Mouse (Mus musculus): ENCODE measurements at regions not wholly inside any gene's neighbourhood (a gene's known extent, or its start where the extent isn't known, plus 50 kb on each side); places are given as distances from the start of the nearest gene placed in this dataset.
A peak's percentile ranks its signal among the peaks of the same experiment; 100 is the strongest.

DNA sequence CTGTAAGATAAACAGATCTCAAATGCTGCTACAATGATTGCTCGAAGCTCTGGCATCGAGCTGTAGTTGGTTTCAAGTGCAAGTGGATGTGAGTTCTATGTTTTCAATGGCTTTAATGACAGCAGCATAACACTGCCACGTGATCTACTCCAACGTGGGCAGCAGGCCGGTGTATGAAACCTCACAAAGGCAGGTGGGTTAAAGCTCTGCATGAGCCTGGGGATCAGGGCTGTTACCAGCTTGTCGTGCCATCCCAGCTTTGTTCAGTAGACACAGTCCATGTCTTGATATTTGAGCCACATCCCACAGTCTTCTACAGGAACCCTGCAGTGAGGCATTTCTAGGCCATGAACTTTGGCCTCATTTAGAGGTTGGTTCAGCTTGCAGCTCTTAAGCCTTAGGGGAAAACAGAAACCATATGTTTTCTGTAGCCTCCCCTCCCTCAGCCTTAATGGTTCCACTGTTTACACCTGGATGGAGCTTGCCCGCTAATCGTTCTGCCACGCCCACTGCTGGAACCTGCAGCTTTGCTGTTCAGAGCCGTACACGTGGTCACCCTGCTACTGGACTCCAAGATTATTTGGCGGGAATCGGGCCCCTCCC, 121.8 kb upstream of the Serpine2 start:
- Histone ChIP-seq H3K27me3 (ENCODE audit: control insufficient read depth, insufficient read depth, low read length) (no peaks in the 10 kb centered on the region), H3K27ac (ENCODE audit: low read length) (no peak overlapping the region), H3K9me3 (replicated peaks; ENCODE audit: control insufficient read depth, low read length) (no peaks in the 10 kb centered on the region), H3K4me1 (ENCODE audit: control insufficient read depth, insufficient read depth, low read length) (peaks cover 2% of the 10 kb centered on the region; the same call in 1 of the 2 replicates), H3K9ac (ENCODE audit: low read length) (no peak overlapping the region), H3K4me3 (ENCODE audit: low read length) (no peak overlapping the region), H3K36me3 (ENCODE audit: control insufficient read depth, insufficient read depth) (no peaks in the 10 kb centered on the region), H3K4me2 (ENCODE audit: low read depth, low read length) (no peak overlapping the region)
- 77% methylated on average over 13 of the region's 13 CpGs for WGBS
- ATAC-seq (replicated peaks; ENCODE audit: extremely low read depth, insufficient read depth, low FRiP score) = no peak

DNA sequence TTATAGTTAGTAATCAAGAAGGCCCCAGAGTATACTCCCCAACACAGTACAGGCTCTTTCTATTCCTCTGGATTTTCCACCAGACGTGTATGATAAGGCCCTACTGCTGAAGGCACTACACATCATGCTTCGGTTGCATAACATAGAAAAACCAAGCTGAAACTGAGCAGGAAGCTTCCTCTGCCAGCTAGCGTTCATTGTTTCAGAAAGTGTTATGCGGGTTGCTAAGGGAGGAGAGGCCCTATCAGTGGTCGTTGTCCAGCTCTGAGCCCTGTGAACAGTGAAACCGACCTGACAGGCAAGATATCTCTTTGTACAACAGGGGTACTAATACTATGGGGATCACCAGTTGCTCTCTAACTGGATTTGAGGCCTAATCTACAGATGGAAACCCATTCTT, 118.9 kb upstream of the Serpine2 start:
- H3K4me1 ChIP-seq (ENCODE audit: control insufficient read depth, insufficient read depth, low read length) = peaks cover 2% of the 10 kb centered on the region; the same call in 1 of the 2 replicates
- H3K9me3 ChIP-seq (replicated peaks; ENCODE audit: control insufficient read depth, low read length) = no peaks in the 10 kb centered on the region
- H3K9ac ChIP-seq (ENCODE audit: low read length) = no peak overlapping the region
- peak; percentile 73 for ATAC-seq (replicated peaks; ENCODE audit: extremely low read depth, insufficient read depth, low FRiP score)
- no peak overlapping the region for H3K4me2 ChIP-seq (ENCODE audit: low read depth, low read length)
- H3K36me3 ChIP-seq (ENCODE audit: control insufficient read depth, insufficient read depth) = no peaks in the 10 kb centered on the region
- no peak overlapping the region for H3K4me3 ChIP-seq (ENCODE audit: low read length)
- 24% methylated on average over 6 of the region's 6 CpGs for WGBS
- peak overlapping the region; percentile 4; the same call in 1 of the 2 replicates for H3K27ac ChIP-seq (ENCODE audit: low read length)
- no peaks in the 10 kb centered on the region for H3K27me3 ChIP-seq (ENCODE audit: control insufficient read depth, insufficient read depth, low read length)

DNA sequence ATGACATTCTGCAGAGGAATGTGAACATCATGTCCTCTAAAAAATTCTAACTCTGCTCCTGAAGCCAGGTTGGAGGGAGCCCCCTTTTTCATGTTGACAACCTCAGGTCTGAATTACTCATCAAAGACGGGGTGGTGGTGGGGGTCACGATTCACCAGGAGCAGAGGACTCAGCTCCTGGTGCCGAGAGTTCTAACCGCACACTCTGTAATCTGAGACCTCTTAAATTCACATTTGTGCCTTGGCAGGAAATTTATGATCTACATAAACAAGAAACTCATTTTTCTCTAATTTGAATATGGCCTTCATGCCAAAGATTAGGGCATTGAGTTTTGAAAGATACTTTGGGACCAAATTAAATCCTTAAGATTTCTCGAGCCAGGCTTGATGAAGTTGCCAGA, 117.2 kb upstream of the Serpine2 start:
- Histone ChIP-seq H3K9ac (ENCODE audit: low read length) (no peak overlapping the region), H3K36me3 (ENCODE audit: control insufficient read depth, insufficient read depth) (no peaks in the 10 kb centered on the region), H3K4me1 (ENCODE audit: control insufficient read depth, insufficient read depth, low read length) (peaks cover 2% of the 10 kb centered on the region; the same call in 1 of the 2 replicates), H3K4me2 (ENCODE audit: low read depth, low read length) (no peak overlapping the region), H3K4me3 (ENCODE audit: low read length) (no peak overlapping the region), H3K27me3 (ENCODE audit: control insufficient read depth, insufficient read depth, low read length) (no peaks in the 10 kb centered on the region), H3K27ac (ENCODE audit: low read length) (no peak overlapping the region), H3K9me3 (replicated peaks; ENCODE audit: control insufficient read depth, low read length) (no peaks in the 10 kb centered on the region)
- ATAC-seq (replicated peaks; ENCODE audit: extremely low read depth, insufficient read depth, low FRiP score) = no peak
- WGBS = 70% methylated on average over 5 of the region's 5 CpGs

DNA sequence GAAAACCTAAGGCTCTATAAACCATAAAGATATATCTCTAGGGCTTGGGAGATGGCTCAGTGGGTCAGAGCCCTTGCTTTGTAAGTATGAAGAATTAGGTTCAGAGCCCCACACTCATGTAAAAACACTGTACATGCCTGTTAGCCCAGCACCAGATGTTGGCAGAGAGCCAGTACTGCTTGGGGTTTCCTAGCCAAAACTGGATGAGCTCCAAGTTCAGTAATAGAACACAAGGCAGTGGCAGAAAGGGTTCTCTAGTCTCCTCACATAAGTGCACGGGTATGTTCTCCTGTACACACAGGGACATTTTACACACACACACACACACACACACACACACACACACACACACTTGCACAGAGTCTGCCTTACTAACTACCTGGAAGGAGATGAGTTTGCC, 95.1 kb upstream of the Serpine2 start:
- Histone ChIP-seq H3K4me3 (ENCODE audit: low read length) (no peak overlapping the region), H3K27ac (ENCODE audit: low read length) (no peak overlapping the region), H3K4me1 (ENCODE audit: control insufficient read depth, insufficient read depth, low read length) (no peaks in the 10 kb centered on the region), H3K4me2 (ENCODE audit: low read depth, low read length) (no peak overlapping the region), H3K9ac (ENCODE audit: low read length) (no peak overlapping the region), H3K27me3 (ENCODE audit: control insufficient read depth, insufficient read depth, low read length) (no peaks in the 10 kb centered on the region), H3K9me3 (replicated peaks; ENCODE audit: control insufficient read depth, low read length) (no peaks in the 10 kb centered on the region), H3K36me3 (ENCODE audit: control insufficient read depth, insufficient read depth) (no peaks in the 10 kb centered on the region)
- WGBS = 0% methylated on average over 1 of the region's 1 CpGs
- no peak for ATAC-seq (replicated peaks; ENCODE audit: extremely low read depth, insufficient read depth, low FRiP score)

DNA sequence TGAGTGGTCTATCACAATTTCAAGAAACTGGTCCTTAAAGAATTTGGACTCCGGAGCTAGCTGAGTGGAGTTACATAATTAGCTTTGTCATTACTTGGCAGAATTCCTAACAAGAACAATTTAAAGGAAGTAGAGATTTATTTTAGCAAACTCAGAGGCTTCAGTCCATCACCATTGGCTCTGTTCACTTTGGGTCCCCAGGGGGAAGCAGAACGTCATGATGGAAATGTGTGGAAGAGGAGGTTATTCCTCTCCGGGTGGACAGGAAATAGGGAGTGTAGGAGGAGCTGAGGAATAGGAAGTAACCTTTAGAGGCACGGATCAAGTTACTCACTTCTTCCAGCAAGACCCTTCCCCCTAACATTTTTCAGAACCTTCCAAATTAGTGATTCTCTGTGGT, 83.3 kb upstream of the Serpine2 start:
- Histone ChIP-seq H3K4me1 (ENCODE audit: control insufficient read depth, insufficient read depth, low read length) (no peaks in the 10 kb centered on the region), H3K9me3 (replicated peaks; ENCODE audit: control insufficient read depth, low read length) (peaks cover 3% of the 10 kb centered on the region), H3K4me2 (ENCODE audit: low read depth, low read length) (no peak overlapping the region), H3K27me3 (ENCODE audit: control insufficient read depth, insufficient read depth, low read length) (no peaks in the 10 kb centered on the region), H3K36me3 (ENCODE audit: control insufficient read depth, insufficient read depth) (no peaks in the 10 kb centered on the region), H3K4me3 (ENCODE audit: low read length) (no peak overlapping the region), H3K9ac (ENCODE audit: low read length) (no peak overlapping the region), H3K27ac (ENCODE audit: low read length) (no peak overlapping the region)
- 53% methylated on average over 4 of the region's 4 CpGs for WGBS
- ATAC-seq (replicated peaks; ENCODE audit: extremely low read depth, insufficient read depth, low FRiP score) = no peak

DNA sequence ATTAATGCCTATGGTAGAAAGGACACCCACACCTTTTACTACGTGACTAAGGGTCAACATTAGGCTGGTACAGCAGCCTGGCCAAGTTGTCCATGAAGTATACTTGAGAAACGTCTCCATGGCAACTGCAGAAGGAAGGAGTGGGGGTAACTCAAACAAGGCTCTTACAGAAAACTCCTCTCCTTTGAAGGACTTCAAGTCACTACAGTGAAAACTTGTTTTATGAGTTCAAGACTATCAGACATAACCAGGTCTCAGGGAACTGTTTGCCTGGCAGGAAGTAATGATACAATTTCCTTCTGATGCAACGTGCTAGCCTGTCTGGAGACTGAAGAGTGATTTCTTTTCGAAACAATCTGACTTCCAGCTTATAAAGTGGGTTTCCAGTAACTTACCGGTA, 71.5 kb upstream of the Serpine2 start:
- no peaks in the 10 kb centered on the region for H3K4me1 ChIP-seq (ENCODE audit: control insufficient read depth, insufficient read depth, low read length)
- no peak overlapping the region for H3K27ac ChIP-seq (ENCODE audit: low read length)
- WGBS = 58% methylated on average over 5 of the region's 5 CpGs
- H3K4me3 ChIP-seq (ENCODE audit: low read length) = no peak overlapping the region
- H3K36me3 ChIP-seq (ENCODE audit: control insufficient read depth, insufficient read depth) = no peaks in the 10 kb centered on the region
- no peaks in the 10 kb centered on the region for H3K27me3 ChIP-seq (ENCODE audit: control insufficient read depth, insufficient read depth, low read length)
- H3K9me3 ChIP-seq (replicated peaks; ENCODE audit: control insufficient read depth, low read length) = no peaks in the 10 kb centered on the region
- H3K9ac ChIP-seq (ENCODE audit: low read length) = no peak overlapping the region
- H3K4me2 ChIP-seq (ENCODE audit: low read depth, low read length) = no peak overlapping the region
- ATAC-seq (replicated peaks; ENCODE audit: extremely low read depth, insufficient read depth, low FRiP score) = no peak

DNA sequence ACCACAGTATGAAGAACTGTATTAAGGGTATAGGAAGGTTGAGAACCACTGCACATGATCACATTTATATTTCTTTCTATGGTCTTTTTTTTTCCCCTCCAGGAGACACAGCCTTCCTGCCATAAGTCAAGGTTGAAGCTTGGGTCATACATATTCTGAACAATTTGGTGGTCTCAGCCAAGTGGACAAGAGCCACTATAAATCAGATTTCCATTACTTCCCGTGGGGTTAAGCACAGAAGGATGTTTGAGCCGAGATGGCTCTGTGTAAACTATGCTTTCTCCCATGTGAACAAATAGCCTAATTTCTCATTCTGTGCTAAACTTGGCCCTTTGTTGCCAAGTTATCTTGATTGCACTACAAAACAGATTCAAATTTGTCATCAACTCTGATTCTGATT, 66.8 kb upstream of the Serpine2 start:
- H3K4me3 ChIP-seq (ENCODE audit: low read length) = no peak overlapping the region
- H3K36me3 ChIP-seq (ENCODE audit: control insufficient read depth, insufficient read depth) = no peaks in the 10 kb centered on the region
- H3K4me2 ChIP-seq (ENCODE audit: low read depth, low read length) = no peak overlapping the region
- H3K27ac ChIP-seq (ENCODE audit: low read length) = no peak overlapping the region
- no peaks in the 10 kb centered on the region for H3K4me1 ChIP-seq (ENCODE audit: control insufficient read depth, insufficient read depth, low read length)
- no peaks in the 10 kb centered on the region for H3K9me3 ChIP-seq (replicated peaks; ENCODE audit: control insufficient read depth, low read length)
- H3K27me3 ChIP-seq (ENCODE audit: control insufficient read depth, insufficient read depth, low read length) = no peaks in the 10 kb centered on the region
- no peak overlapping the region for H3K9ac ChIP-seq (ENCODE audit: low read length)
- WGBS = 53% methylated on average over 2 of the region's 2 CpGs
- ATAC-seq (replicated peaks; ENCODE audit: extremely low read depth, insufficient read depth, low FRiP score) = no peak

DNA sequence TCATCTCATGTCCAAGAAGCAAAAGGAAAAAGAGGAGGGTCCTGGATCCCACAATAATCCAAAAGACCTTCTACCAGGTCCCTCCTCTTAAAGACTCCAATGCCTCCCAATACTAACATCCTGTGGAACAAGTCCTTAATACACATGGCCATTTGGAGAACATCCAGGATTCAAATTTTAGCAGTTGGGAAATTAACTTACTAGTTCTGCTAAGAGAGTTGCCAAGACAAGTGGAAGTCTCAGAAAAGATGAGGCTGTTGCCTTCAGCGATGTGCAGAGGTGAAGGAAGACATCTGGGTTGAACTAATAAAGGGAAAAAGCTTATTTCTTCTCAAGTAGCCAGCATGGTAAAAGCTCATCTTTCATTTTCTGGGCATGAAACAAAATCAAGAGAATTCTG, 64.8 kb upstream of the Serpine2 start:
- WGBS = 65% methylated on average over 1 of the region's 1 CpGs
- Histone ChIP-seq H3K36me3 (ENCODE audit: control insufficient read depth, insufficient read depth) (no peaks in the 10 kb centered on the region), H3K27ac (ENCODE audit: low read length) (no peak overlapping the region), H3K4me1 (ENCODE audit: control insufficient read depth, insufficient read depth, low read length) (no peaks in the 10 kb centered on the region), H3K9me3 (replicated peaks; ENCODE audit: control insufficient read depth, low read length) (no peaks in the 10 kb centered on the region), H3K4me3 (ENCODE audit: low read length) (no peak overlapping the region), H3K27me3 (ENCODE audit: control insufficient read depth, insufficient read depth, low read length) (no peaks in the 10 kb centered on the region), H3K4me2 (ENCODE audit: low read depth, low read length) (no peak overlapping the region), H3K9ac (ENCODE audit: low read length) (no peak overlapping the region)
- ATAC-seq (replicated peaks; ENCODE audit: extremely low read depth, insufficient read depth, low FRiP score) = no peak

DNA sequence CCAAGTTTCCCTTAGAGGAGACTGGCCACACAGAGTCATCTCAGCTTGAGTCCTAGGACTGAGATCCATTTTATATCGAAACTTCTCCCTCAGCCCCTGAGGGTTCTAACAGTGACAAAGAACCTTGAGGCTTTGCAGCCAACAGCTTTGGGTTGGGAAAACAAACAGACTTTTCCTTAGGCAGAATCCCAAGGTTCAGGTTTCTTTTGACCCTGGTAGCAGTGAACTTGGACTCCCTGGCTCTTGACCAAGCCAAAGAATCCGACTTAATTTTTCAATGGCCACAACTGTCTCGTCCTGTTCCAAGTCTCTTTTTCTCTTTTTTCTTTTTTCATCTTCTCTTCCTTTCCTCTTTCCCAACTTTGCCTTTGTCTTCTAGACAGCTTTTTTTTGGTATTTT, 60.9 kb upstream of the Serpine2 start:
- WGBS = 56% methylated on average over 3 of the region's 3 CpGs
- H3K27ac ChIP-seq (ENCODE audit: low read length) = no peak overlapping the region
- H3K9me3 ChIP-seq (replicated peaks; ENCODE audit: control insufficient read depth, low read length) = no peaks in the 10 kb centered on the region
- no peak overlapping the region for H3K9ac ChIP-seq (ENCODE audit: low read length)
- no peaks in the 10 kb centered on the region for H3K27me3 ChIP-seq (ENCODE audit: control insufficient read depth, insufficient read depth, low read length)
- no peak for ATAC-seq (replicated peaks; ENCODE audit: extremely low read depth, insufficient read depth, low FRiP score)
- H3K36me3 ChIP-seq (ENCODE audit: control insufficient read depth, insufficient read depth) = no peaks in the 10 kb centered on the region
- no peak overlapping the region for H3K4me2 ChIP-seq (ENCODE audit: low read depth, low read length)
- no peaks in the 10 kb centered on the region for H3K4me1 ChIP-seq (ENCODE audit: control insufficient read depth, insufficient read depth, low read length)
- no peak overlapping the region for H3K4me3 ChIP-seq (ENCODE audit: low read length)

Measured in heart, embryonic 16.5 days (tissue).